In genomic region chr6:49109196-49109595, GRCm38 (mm10) we compare ENCODE assay signal across 18 mouse cellular contexts.
"Had no signal": no experiment of that assay in that cellular context is flagged by ENCODE, and none has a peak within 500 bp of the region (broad histone marks: within the 10 kb centered on the region; RNA-seq: fewer than 3 reads in every experiment).

No protein-coding gene starts in this region.

- H3K4me3 ChIP-seq: kidney, embryonic 15.5 days; limb, embryonic 12.5 days; limb, embryonic 15.5 days; megakaryocyte, embryonic 14.5 days had no signal

- H3K4me1 ChIP-seq: kidney, embryonic 15.5 days had no signal

- DNase-seq: kidney, adult 11 months; kidney, postnatal 10 days; kidney, postnatal 36 days; layer of hippocampus, postnatal 36 days; left cerebral cortex, postnatal 4 days; liver, postnatal 0 days; lung, embryonic 14.5 days; midbrain, embryonic 14.5 days; right cerebral cortex, postnatal 25 days; thymus, postnatal 25 days had no signal

- H3K9ac ChIP-seq: kidney, embryonic 15.5 days; limb, embryonic 12.5 days; limb, embryonic 15.5 days; liver, embryonic 14.5 days; liver, postnatal 0 days; lung, embryonic 14.5 days had no signal

- H3K9me3 ChIP-seq: kidney, embryonic 15.5 days; limb, embryonic 12.5 days; limb, embryonic 15.5 days; megakaryocyte, embryonic 14.5 days had no signal

- ATAC-seq: lung, postnatal 0 days had no signal

- H3K27ac ChIP-seq: kidney, embryonic 15.5 days; limb, embryonic 12.5 days; limb, embryonic 15.5 days; liver, embryonic 14.5 days had no signal

- H3K27me3 ChIP-seq: kidney, embryonic 15.5 days; limb, embryonic 12.5 days; limb, embryonic 15.5 days; megakaryocyte, embryonic 14.5 days had no signal

- H3K4me2 ChIP-seq: kidney, embryonic 15.5 days; limb, embryonic 12.5 days; limb, embryonic 15.5 days; liver, embryonic 11.5 days; lung, embryonic 14.5 days; midbrain, embryonic 11.5 days had no signal
